Mouse (Mus musculus) gastrocnemius, postnatal 36 days (tissue): ENCODE data around the gene Lsm10. TPM values are rescaled to one million over a fixed set of nuclear protein-coding genes. Genes with fewer than 3 reads are reported as not detected.
"Not testable (repeated sequence)": the region's sequence is repeated elsewhere in the genome, so short reads cannot be mapped to it uniquely, and the experiment has no call there.

Experiments
- DNase-seq, 2 experiments: peaks; one replicate each; pipeline ENCODE4 v3.0.0; 2022
- intact Hi-C: fragments of 180-260 bp; cut with DNase I; formaldehyde crosslinking; loops from one replicate; pipeline ENCODE4 v1.15.1; 2025
- total RNA-seq, 2 experiments: library from RNA; stranded (reverse); gene quantifications; 2 replicates each; pipeline ENCODE4 v1.2.3; 2021

Gene Lsm10
- total RNA-seq, 2 experiments from 2014 or later, result 5.8 to 7.6 TPM

- DNase-seq, result no peak
- intact Hi-C loops, result no loop called here
Observed at GRCm38 (mm10) chr4:126091873-126092272, 4.5 kb upstream of the Lsm10 start.

- DNase-seq, intact Hi-C loops: not testable (repeated sequence)
Observed at GRCm38 (mm10) chr4:126095622-126096430, 597 bp upstream of the Lsm10 start.

GRCm38 (mm10) chr4:126097711-126098253 is 1.4 kb downstream of the Lsm10 start:
- intact Hi-C loops, result no loop called here
- no peak for DNase-seq

GRCm38 (mm10) chr4:126099365-126099764 is 2.9 kb downstream of the Lsm10 start:
- DNase-seq, result no peak
- intact Hi-C loops, result no loop called here

GRCm38 (mm10) chr4:126100764-126101163 is 4.3 kb downstream of the Lsm10 start:
- DNase-seq, result no peak
- intact Hi-C loops, result no loop called here

- DNase-seq, result no peak
- intact Hi-C loops, result no loop called here
Observed at GRCm38 (mm10) chr4:126102061-126102841, 5.8 kb downstream of the Lsm10 start.

GRCm38 (mm10) chr4:126103057-126103581 is 6.7 kb downstream of the Lsm10 start:
- intact Hi-C loops, result no loop called here
- peak; percentile 84 to 88 for DNase-seq

GRCm38 (mm10) chr4:126103590-126104068 is 7.2 kb downstream of the Lsm10 start, which contains the start of gene Stk40:
Gene Stk40 (plus strand): TSS chr4:126103957.
- intact Hi-C loops, result no loop called here
- DNase-seq, result peak; percentile 90 to 94

GRCm38 (mm10) chr4:126104261-126105075 is 8.0 kb downstream of the Lsm10 start:
- no peak for DNase-seq
- intact Hi-C loops, result no loop called here

GRCm38 (mm10) chr4:126105131-126105783 is 8.8 kb downstream of the Lsm10 start:
- intact Hi-C loops, result no loop called here

GRCm38 (mm10) chr4:126108061-126108740 is 11.8 kb downstream of the Lsm10 start:
- intact Hi-C loops, result no loop called here
- no peak for DNase-seq

More at GRCm38 (mm10) chr4:126105131-126105783, 8.8 kb downstream of the Lsm10 start:
- DNase-seq, result no peak

GRCm38 (mm10) chr4:126109613-126110373 is 13.4 kb downstream of the Lsm10 start:
- DNase-seq, result no peak
- intact Hi-C loops, result no loop called here

- peak; percentile 77 to 88 for DNase-seq
- intact Hi-C loops, result no loop called here
Observed at GRCm38 (mm10) chr4:126110374-126111152, 14.1 kb downstream of the Lsm10 start.

- peak in 1 of 2 experiments; percentile 24 for DNase-seq
Observed at GRCm38 (mm10) chr4:126111153-126111549, 14.7 kb downstream of the Lsm10 start.

GRCm38 (mm10) chr4:126113243-126113642 is 16.8 kb downstream of the Lsm10 start:
- intact Hi-C loops, result no loop called here
- DNase-seq, result peak; percentile 35 to 39

More at GRCm38 (mm10) chr4:126111153-126111549, 14.7 kb downstream of the Lsm10 start:
- intact Hi-C loops, result no loop called here

- intact Hi-C loops, result loop anchor here (1.0 kb wide), 1 partner anchor 27 kb away; no protein-coding TSS in a partner anchor
Observed at GRCm38 (mm10) chr4:126113943-126114342, 17.5 kb downstream of the Lsm10 start.

GRCm38 (mm10) chr4:126115411-126115810 is 19.0 kb downstream of the Lsm10 start:
- intact Hi-C loops, result no loop called here

More at GRCm38 (mm10) chr4:126113943-126114342, 17.5 kb downstream of the Lsm10 start:
- peak; percentile 54 to 56 for DNase-seq

More at GRCm38 (mm10) chr4:126115411-126115810, 19.0 kb downstream of the Lsm10 start:
- no peak for DNase-seq
